Mouse (Mus musculus) kidney, adult 8-10 months (tissue): ENCODE measurements around the gene Dclk3.
A peak's percentile ranks its signal among the peaks of the same experiment; 100 is the strongest.

Source experiments
- DNase-seq, 2 experiments: peaks; one replicate each; pipeline ENCODE4 v3.0.0; 2022

Dclk3 gene

DNA sequence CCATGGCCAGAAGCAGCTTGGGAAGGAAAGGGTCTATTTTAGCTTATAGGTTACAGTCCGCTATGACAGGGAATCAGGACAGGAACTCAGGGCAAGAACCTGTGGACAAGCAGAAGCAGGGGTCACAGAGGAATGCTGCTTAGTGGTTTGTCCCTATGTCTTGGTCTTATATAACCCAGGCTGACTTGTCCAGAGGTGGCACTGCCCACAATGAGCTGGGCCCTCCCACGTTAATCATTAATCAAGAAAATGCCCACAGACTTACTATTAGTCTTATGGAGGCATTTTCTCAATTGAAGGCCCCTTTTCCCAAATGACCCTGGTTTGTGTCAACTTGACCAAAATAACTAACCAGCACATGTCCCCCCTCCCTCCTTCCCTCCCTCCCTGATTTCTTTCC, 2.3 kb downstream of the Dclk3 start:
- peak; percentile 76 to 86 for DNase-seq

DNA sequence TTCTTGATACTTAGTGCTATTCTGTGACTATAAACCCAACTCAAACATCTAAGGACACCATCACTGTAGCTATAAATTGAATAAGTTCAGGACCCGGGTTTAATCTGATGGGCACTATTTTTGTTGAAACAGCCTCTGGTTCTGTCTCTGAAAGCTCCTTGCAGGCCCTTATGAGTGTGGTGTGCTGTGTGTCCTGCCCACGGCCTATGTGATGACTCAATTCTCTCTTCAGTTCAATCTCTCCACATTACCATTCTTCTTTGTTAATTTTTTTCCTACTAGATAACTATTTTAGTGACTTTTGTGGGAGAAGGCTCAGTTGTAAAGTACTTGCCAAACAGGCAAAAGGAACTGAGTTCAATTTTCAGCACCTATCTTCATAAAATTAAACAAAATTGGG, 7.3 kb downstream of the Dclk3 start:
- DNase-seq = no peak

DNA sequence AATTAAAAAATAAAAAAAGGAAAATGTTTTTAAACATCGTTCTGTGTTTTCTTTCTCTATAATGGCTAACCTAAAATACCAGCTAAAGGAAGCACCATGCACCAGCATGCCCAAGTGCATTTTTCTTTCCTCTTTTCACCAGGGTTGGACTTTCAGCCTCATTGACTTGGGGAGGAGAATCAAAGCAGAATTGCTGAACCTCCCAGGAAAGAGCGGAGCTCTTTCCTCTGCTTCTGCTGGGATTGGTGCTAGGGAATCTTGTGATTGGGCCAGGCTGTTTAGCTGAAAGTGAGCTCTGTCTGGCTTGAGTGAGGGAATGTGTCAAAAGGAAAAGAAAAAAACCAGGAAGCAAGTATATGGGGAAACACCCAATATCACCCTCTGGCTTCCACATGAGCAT, 10.1 kb downstream of the Dclk3 start:
- DNase-seq = peak in 1 of 2 experiments; percentile 56

DNA sequence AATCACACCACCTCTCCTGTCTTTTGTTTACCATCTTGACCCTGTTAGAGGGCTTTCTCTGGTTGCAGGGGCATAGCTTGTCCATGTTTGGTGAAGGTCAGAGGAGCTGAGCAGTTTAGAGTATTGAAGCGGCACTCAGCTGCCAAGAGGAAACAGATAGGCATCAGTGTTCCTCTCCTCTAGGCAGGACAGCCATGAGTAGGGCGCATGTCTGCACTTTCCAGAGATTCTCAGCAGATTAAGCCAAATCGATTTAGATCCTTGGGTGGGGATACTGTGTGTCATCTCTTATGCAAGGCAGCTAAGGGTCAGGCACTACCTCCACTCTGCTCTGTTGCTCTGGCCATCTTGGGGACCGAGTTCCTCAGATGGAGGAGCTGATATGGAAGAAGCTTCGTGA, 11.0 kb downstream of the Dclk3 start:
- DNase-seq = no peak

DNA sequence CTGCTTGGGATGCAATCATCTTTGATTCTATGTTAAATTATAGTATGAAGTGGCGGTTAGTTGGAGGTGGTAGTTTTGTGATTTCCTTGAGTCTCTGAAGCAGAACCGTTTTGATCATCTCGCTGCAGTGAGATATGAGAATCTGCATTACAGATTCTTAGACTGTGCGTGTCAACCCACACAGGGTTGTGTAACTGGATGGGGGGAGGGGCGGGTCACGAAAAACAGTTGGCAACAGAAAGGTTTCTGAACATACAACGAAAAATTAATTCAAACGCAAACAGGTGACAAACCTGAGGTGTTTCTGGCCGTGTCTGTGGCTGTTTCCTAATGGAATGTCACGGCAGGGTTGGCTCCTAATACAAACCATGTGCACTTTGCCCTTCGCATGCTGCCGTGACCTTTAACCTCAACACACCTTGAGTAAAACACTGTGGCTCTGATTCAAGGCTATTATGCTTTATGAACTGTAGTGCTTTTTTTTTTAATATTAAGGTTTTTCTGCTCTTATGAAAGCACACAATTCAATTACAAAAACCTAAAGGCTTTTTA, 12.0 kb downstream of the Dclk3 start:
- DNase-seq = peak in 1 of 2 experiments; percentile 61

DNA sequence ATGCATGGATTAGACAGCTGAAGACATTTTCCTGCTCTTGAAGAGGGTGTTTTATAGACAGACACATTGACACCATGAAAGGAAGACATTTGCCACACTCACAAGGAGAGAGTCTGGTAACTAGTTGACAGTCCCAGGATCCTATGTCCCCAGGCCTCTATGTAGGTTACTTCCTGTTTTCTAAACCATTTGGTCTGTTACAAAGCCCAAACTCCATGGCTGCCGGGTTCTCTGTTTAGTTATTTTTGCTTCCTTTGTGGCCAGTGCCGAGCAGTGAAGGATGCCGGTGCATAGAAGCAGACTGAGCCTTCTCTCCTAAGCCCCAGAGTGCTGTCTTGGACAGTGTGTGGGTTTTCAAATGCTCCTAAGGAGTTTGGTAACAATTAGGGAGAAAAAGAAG, 15.0 kb downstream of the Dclk3 start:
- no peak for DNase-seq

DNA sequence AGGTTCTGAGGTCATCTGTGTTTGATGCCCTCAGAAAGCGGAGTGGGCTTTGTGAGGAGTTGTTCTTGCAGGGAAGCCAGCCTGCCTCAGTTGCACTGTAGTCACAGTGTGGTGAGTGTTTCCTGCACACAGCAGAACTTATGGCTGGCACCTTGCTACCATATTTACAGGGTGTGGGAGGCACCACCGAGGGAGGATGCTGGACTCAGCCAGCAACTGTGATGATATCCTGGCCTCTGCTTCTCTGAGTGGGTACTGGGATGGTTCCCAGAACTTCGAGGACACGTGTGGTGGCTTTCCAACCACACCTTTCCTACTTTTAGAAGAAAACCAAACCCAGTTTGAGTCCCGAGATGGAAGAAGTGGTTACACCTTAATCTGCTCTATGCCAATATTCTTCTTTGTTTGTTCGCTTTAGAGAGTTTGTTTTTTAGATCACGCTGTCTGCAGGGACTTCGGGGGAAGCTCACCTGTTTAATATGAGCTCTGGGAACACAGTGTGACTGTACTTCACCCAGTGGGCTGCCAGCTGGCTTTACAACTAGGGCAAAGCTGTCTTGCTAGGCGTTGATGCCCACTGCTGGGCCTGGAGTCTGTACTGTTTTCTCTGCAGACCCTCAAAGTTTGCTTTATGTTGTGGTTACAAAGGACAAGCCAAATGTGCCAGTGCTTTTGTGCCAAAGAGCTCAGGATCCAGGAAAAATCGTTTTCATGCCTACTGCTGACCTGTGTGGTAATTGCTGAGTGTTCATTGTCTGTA, 18.5 kb downstream of the Dclk3 start:
- DNase-seq = no peak

DNA sequence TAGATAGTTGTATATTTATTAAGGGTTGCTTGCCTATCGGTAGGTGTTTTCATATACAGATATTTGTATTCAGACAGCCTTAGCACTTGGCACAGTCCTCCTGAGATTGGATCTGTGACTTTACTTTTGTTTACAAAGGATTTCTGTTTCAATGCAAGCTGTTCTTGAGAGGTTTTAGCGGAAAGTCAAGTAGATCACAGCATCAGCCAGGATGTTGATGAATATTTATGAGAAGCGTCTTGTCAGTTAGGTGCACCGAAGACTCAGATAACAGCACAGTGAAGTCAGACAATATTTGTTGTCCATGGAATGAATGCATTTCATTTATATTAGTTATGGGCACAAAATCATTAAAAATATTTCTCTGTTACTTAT, 19.0 kb downstream of the Dclk3 start:
- no peak for DNase-seq

DNA sequence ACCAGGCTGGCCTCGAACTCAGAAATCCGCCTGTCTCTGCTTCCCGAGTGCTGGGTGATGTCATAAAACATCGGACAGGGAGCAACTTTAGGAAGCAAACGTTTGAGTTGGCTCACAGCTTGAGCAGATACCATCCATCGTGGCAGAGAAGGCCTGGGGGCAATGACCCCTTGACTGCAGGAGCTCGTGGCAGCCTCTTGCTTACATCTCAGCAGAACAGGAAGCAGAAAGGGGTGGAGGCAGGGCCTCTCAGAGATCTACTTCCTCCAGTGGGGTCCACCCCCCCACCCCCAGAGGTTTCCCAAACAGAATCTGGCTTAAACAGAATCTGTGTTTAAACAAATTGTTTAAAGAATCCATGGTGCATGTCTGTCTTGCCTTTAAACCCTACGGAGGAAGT, 20.6 kb downstream of the Dclk3 start:
- no peak for DNase-seq

DNA sequence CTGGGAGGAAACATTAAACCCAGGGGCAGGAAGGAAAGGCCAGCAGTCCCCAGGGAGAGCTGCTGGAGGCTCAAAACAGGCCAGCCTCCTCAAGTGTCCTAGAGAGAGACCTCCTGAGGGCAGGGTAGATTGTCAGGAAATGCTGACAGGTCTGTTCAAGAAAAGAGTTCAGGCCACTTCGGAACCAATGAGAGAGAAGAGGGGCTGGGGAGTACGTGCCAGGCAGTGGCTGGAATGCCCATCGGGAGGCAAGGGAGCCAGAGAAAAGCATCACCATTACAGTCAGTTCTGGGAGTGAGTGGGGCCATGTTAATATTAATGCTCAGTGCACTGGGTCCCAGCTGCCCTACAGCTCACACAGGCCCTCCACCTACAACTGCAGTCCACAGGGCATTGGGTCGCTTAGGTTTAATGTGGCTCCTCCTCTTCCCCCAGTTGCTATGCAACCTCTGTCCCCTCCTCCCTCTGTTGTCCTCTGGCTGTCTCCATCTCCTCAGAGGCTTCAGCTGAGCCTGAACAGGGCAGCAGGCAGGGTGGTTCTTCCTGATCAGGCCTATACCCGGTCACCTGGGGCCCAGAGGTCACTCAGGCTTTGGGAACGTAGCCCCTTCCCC, 21.4 kb downstream of the Dclk3 start:
- DNase-seq = peak; percentile 74 to 81

DNA sequence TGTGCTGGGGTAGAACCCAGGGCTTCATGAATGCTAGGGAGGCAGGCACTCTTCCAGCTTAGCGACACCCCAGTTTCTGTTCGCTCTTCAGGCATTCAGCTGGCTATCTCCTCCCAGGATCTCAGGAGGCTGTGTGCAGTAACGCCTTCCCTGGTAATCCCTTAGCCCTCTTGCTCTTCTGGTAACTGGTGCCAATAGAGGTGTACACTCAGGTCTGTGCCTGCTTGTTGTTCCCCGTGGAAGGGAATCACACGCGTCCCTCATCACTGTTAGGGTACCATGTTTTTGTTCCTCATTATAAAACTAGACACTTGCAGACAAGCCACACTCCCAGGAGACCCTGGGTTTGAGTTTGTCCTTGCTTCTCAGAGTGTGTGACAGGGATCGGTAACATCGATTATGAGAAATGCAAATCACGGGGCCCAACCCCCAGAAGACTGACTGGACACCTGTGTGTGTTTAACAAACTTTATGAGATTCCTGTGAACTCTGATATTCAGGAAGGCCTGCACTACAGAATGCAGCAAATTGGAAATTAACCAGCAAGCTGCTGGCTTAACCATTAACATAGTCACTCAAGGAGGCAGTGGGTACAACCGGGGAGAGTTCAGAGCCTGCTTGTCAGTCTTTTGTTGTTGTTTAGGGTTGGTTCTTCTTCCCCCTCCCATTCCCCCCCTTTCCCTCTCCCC, 22.7 kb downstream of the Dclk3 start:
- peak; percentile 82 to 88 for DNase-seq

DNA sequence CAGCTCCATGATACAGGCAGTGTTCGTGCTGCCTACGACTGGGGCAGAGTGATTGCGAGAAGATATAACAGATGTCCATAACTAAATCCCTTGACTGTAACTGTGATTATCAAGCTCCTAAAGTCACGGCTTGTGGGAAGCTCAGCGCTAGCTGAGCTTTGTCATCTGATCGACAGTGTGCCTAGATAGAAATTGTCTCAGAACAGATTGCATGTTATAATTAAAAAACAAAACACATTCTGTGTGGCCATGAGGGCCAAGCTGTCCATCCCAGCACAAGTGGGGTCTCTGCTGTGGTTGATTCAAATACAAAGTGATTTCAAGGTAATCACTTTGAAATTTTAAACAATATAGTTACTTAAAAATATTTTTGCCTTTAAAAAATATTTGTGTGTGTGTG, 26.8 kb downstream of the Dclk3 start:
- DNase-seq = no peak

DNA sequence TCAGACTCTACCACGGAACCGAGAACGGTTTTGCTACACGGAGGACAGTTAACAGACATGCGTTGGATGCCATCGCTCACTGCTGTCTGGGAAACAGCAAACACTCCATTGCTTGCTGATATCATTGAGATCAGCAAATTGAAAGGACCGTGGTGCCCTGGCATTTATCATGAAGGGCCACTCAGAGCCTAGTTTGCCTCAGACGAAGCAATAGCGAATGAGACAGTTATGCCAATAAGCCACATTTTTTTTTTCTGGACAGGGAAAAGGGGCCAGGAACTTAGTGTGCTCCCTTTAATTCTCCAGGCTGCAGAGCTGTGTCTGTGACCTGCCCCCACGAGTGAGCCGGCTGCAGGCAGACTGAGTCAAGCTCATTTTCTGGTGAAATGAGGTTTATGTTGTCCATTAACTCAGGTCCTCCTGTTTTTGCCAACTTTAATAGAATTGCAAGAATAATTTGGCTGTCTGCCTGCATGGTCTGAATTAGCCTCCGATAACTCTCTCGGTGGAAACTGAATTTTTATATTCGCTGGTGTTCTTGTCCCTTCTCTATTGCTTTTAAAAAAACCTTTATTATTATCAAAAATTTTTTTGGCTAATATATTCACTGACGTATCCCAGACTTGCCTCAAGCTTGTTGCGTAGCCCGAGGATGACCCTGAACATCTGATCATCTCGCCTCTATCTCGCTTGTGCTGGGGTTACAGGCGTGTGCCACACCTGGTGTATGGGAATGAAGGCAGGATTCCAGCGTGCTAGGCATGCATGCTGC, 35.0 kb downstream of the Dclk3 start:
- DNase-seq = peak; percentile 73 to 91

DNA sequence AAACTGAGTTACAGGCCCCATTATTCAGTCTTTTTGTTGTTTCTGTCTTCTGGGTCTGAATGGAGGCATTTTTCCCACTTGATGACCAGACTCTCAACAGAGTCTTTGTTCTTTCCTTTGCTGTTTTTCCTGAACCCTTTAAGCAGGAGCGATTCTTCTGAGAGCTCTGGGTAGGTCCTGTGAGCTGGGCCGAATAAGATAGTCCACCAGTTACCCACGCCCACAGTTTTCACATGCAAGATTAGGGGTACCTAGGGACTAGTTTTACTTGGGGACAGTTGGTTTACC, 35.5 kb downstream of the Dclk3 start:
- DNase-seq = no peak

DNA sequence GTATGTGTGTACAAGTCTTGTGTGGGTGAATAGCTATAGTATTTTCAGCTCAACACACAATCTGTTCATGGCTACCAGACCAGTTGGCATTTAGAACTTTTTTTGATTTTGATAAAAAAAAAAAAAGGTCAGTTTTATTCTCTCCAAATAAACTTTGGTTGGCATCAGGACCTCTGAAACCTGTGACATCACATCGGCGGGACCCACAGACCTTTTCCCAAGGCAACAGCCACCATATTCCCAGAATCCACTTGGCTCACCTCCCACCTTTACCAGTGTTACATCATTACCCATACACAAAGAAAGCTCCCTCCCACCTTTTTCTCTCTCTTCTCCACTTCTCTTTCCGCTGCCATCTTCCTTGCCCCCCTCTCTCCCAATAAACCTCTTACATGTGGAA, 36.4 kb downstream of the Dclk3 start:
- no peak for DNase-seq

DNA sequence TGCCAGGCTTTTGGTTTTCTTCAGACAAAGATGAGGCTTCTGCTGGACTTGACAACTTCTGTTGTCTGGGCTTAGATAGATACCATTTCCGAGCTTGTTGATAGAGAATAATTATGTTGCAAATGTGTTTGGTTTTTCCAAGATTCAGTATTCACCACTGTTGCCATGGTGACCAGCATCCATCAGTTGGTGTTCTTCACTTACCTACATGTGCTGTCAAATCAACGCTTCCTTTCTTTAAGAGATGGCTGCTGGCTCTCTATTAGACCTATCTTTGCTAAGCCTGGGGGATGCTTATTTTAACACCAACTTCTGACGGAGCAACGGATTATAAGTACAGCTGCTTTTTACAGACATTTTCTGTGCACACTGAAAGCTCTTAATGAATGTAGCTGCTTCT, 37.1 kb downstream of the Dclk3 start:
- DNase-seq = no peak

DNA sequence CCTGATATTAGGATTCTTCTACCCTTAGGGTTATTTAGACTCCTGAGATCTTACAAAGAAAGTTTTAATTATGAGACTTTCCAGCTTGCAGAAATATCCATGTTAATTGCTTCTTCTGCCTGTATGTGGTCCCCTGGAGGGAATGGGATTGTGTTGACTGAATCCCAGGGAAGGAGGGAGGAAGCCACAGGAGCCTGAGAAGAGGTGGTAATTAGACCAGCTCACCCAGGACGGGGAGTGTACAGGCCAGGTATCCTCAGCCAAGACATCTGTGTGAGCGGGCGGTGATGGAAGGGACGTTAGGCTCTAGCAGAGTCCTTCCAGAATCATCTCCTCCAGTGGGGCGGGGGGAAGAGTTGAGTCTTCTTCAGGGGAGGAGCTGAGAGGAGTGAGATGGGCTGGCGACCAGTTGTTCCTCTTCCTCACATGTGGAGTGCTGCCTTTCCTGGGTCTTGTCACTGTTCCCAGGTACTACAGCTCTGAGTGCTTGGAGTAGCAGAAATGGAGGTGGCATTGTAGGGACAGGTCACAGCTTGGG, 37.7 kb downstream of the Dclk3 start:
- no peak for DNase-seq

DNA sequence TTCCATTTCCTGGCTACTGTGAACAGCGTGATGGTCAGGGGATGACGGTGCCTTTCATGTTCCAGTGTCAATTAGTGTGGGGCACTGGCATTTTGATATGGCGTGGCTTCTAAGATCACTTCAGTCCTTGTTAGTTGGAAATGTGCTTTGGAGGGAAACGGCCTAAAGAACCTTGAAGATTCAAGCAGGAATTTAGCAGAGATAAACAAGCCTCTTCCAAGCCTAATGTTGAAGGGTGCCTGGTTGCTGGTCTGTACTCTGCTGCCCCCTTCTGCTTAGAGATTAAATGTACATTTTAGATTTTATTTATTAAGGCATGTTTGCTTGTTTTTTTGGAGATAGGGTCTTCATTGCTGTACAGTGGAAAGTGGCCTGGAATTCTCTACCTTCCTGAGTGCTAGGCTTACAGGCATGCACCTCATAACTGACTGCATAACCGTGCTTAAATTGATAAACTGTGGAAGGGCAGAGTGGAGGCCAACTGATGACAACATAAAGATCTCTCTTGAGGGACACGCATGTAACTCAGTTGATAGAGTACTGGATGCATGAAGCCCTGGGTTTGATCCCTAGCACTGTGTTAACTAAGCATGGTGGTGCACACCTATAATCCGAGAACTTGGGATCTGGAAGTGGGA, 40.1 kb downstream of the Dclk3 start:
- no peak for DNase-seq

DNA sequence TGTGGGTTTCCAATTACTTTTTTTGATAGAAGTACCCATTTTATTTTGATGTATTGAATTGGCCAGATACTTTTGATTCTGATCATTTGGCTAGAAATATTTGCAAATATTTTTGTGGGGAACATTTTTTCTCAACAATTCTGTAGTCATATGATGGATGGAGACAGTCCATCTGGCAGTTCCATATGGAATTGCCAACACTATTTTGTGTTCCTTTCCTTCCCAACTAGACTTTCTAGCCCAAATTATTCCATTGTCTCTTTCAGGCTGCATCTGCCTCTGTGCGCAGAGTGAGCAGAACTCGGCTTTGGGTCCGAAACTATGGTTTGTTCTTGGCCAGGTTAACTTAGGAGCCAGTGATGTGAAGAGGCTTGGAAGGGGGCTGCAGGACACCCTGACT, 42.1 kb downstream of the Dclk3 start:
- no peak for DNase-seq

DNA sequence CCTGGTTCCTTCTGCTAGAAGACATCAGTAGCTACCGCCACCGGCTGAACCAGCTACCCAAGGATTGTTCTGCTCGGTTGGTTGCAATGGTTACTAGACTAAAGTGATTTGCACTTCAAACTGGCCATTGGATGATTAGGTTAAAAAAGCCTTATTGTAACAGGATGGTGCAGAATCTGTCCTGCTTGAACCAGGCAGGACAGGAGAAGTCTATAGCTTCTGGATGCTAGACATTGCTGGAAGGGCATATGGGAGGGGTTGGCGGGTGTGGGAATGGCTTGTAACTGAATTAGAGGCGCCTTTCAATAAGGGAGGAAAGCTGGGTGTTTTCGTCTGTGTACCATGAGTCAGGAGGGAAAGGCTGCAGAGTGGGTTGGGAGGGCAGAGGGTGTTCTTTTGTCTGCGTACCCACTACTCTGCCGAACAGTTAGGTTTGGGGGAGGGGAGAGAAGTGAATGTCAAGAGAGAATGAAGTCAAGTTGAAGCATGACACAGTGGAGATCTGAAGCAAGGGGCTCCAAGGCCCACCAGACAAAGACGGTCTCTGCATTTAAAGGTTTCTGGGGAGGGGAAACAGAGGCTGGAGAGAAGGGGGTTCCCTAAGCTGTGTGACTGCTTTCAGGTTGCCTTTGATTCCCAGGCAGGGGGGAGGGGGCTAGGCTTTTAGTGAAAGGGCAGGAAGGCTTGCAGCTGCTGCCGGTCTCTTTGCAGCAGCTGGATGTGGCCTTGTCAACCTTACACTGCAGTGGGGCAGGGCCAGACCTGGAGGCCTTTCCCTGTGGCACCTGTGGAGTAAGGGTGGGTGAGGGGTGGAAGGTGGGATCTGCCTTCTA, 48.0 kb downstream of the Dclk3 start:
- no peak for DNase-seq

DNA sequence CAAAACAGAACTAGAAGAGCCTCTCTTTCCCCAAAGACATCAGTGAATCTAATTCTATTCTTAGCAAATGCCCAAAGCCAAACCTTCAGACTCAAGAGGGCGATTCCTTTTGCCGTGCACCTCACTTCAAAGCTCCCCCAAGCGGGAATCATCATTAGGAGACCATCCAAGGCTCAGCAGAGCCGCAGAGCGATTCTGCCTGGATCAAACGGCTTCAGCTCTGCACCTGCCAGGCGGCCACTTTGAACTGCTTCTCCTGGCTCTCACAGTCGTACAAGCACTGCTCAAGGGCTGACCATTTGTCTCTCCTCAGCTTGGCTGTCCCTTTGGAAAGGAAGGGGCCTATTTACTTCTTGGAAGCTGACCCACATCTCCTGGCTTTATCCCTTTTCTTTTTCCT, 51.7 kb downstream of the Dclk3 start:
- DNase-seq = no peak

DNA sequence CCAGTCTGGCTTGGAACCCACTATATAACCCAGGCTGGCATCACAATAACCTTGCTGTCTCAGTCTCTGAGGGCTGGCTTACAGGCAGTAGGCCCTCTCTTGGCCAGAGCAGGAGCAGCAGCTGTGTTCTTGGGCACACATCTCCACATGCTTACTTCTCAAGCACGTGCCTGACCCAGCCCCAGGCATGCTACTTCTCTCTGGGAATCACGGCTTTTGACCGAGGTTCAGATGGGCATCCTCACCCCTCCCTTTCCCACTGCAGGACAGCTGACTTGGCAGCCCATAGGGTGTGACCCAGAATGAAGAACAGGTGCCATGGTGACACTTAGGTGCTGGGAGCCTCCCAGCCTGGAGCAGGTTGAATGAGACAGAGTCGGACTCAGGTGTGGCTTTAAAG, 52.4 kb downstream of the Dclk3 start:
- DNase-seq = peak; percentile 31 to 33
